Mouse (Mus musculus) CH12.LX (cell line): ENCODE data around the gene Lhx2. TPM values are rescaled to one million over a fixed set of nuclear protein-coding genes. Genes with fewer than 3 reads are reported as not detected.

ENCODE experiments used
- DNase-seq: peaks from one replicate; pipeline ENCODE4 v3.0.0-alpha.2; 2013; ENCODE audit errors: extremely low read depth
- H3K27ac ChIP-seq: 2 replicates; pipeline ENCODE4 v1.5.1; 2012; ENCODE audit warnings: low read depth, mild to moderate bottlenecking, control low read depth, moderate library complexity; ENCODE audit not compliant: insufficient read depth
- H3K27me3 ChIP-seq: replicated peaks from 2 replicates; pipeline ENCODE3; 2012; ENCODE audit warnings: inconsistent platforms
- H3K36me3 ChIP-seq, 2 experiments: replicated peaks in 1 of 2; 2 replicates each; pipeline versions ENCODE3 to v1.6.1; 2012; ENCODE audit warnings: inconsistent platforms in 1 of 2, low read length in 1 of 2, mild to moderate bottlenecking in 1 of 2, mixed read lengths in 1 of 2, moderate library complexity in 1 of 2; ENCODE audit not compliant: control insufficient read depth in 1 of 2, insufficient read depth in 1 of 2
- H3K4me1 ChIP-seq, 2 experiments: 2 replicates each; pipeline ENCODE4 v1.6.1; 2012; ENCODE audit warnings: inconsistent platforms in 1 of 2, moderate library complexity in 1 of 2; ENCODE audit not compliant: insufficient read depth in 2 of 2, control insufficient read depth in 1 of 2
- H3K4me2 ChIP-seq: 2 replicates; pipeline ENCODE4 v1.6.1; 2012; ENCODE audit warnings: low read depth, mild to moderate bottlenecking, control low read depth; ENCODE audit not compliant: poor library complexity, insufficient read depth, severe bottlenecking
- H3K4me3 ChIP-seq, 3 experiments: fragments of 150-350 bp in 1 of 3; sonication (generic) in 1 of 3; replicated peaks in 1 of 3; 2 replicates each; pipeline versions ENCODE3 to v1.5.1; 2011 to 2012; ENCODE audit warnings: low read depth in 2 of 3, low read length in 2 of 3, mild to moderate bottlenecking in 2 of 3, moderate library complexity in 2 of 3, control low read depth in 1 of 3, improper control_type of control experiment in 1 of 3, inconsistent platforms in 1 of 3, mixed read lengths in 1 of 3; ENCODE audit not compliant: poor library complexity in 1 of 3
- H3K79me2 ChIP-seq: replicated peaks from 2 replicates; pipeline ENCODE4 v1.6.1; 2012; ENCODE audit warnings: mild to moderate bottlenecking, moderate library complexity; ENCODE audit not compliant: control insufficient read depth, poor library complexity, insufficient read depth, severe bottlenecking; ENCODE audit errors: extremely low read depth
- H3K9ac ChIP-seq: 2 replicates; pipeline ENCODE4 v1.6.1; 2012; ENCODE audit warnings: low read depth, mild to moderate bottlenecking, control low read depth, moderate library complexity; ENCODE audit not compliant: insufficient read depth
- H3K9me3 ChIP-seq: replicated peaks from 2 replicates; pipeline ENCODE3; 2012; ENCODE audit warnings: low read length, inconsistent platforms, mixed read lengths
- BHLHE40 ChIP-seq: IDR thresholded peaks from 2 replicates; pipeline ENCODE4 v1.6.1; 2011; ENCODE audit warnings: mild to moderate bottlenecking, low read depth, low read length, improper control_type of control experiment
- CHD1 ChIP-seq: IDR thresholded peaks from 2 replicates; pipeline ENCODE4 v1.6.1; 2012; ENCODE audit warnings: low read depth, low read length, improper control_type of control experiment, inconsistent platforms
- CTCF ChIP-seq, 2 experiments: IDR thresholded peaks in 1 of 2; conservative IDR thresholded peaks in 1 of 2; 2 replicates each; pipeline ENCODE4 v1.5.1; 2011 to 2012; ENCODE audit warnings: low read depth in 2 of 2, low read length in 2 of 2, improper control_type of control experiment in 1 of 2, inconsistent platforms in 1 of 2, mild to moderate bottlenecking in 1 of 2, moderate library complexity in 1 of 2
- E2F4 ChIP-seq: IDR thresholded peaks from 2 replicates; pipeline ENCODE4 v1.6.1; 2011; ENCODE audit warnings: low read depth, low read length, improper control_type of control experiment; ENCODE audit not compliant: insufficient replicate concordance
- ELF1 ChIP-seq: IDR thresholded peaks from 2 replicates; pipeline ENCODE4 v1.6.1; 2014; ENCODE audit warnings: low read depth, mild to moderate bottlenecking, inconsistent platforms, low read length, improper control_type of control experiment
- ETS1 ChIP-seq: conservative IDR thresholded peaks from 2 replicates; pipeline ENCODE4 v1.6.1; 2012; ENCODE audit warnings: low read depth, mild to moderate bottlenecking, inconsistent platforms, low read length, improper control_type of control experiment, moderate library complexity
- HCFC1 ChIP-seq: IDR thresholded peaks from 2 replicates; pipeline ENCODE4 v1.6.1; 2012; ENCODE audit warnings: low read depth, mild to moderate bottlenecking, inconsistent platforms, low read length, improper control_type of control experiment
- IRF4 ChIP-seq: IDR thresholded peaks from 2 replicates; pipeline ENCODE4 v1.6.1; 2014; ENCODE audit warnings: low read depth, mild to moderate bottlenecking, inconsistent platforms, low read length, improper control_type of control experiment
- KAT2A ChIP-seq: IDR thresholded peaks from 2 replicates; pipeline ENCODE4 v1.6.1; 2012; ENCODE audit warnings: low read length, improper control_type of control experiment, inconsistent platforms; ENCODE audit not compliant: insufficient replicate concordance
- MEF2A ChIP-seq: IDR thresholded peaks from 2 replicates; pipeline ENCODE4 v1.6.1; 2014; ENCODE audit warnings: low read depth, mild to moderate bottlenecking, inconsistent platforms, low read length, improper control_type of control experiment, borderline replicate concordance
- MYC ChIP-seq: IDR thresholded peaks from 2 replicates; pipeline ENCODE4 v1.6.1; 2011; ENCODE audit warnings: low read depth, mild to moderate bottlenecking, improper control_type of control experiment, low read length
- NELFE ChIP-seq: IDR thresholded peaks from 2 replicates; pipeline ENCODE4 v1.6.1; 2011; ENCODE audit warnings: low read depth, low read length, improper control_type of control experiment
- NRF1 ChIP-seq: IDR thresholded peaks from 2 replicates; pipeline ENCODE4 v1.6.1; 2014; ENCODE audit warnings: low read depth, mild to moderate bottlenecking, inconsistent platforms, low read length, improper control_type of control experiment, moderate library complexity
- POLR2A ChIP-seq: IDR thresholded peaks from 2 replicates; pipeline ENCODE4 v1.6.1; 2011; ENCODE audit warnings: low read depth, mild to moderate bottlenecking, improper control_type of control experiment, low read length
- RAD21 ChIP-seq: IDR thresholded peaks from 2 replicates; pipeline ENCODE4 v1.6.1; 2011; ENCODE audit warnings: low read depth, mild to moderate bottlenecking, low read length, improper control_type of control experiment, moderate library complexity
- RCOR1 ChIP-seq: conservative IDR thresholded peaks from 2 replicates; pipeline ENCODE4 v1.6.1; 2012; ENCODE audit warnings: low read depth, mild to moderate bottlenecking, inconsistent platforms, low read length, improper control_type of control experiment
- SIN3A ChIP-seq: IDR thresholded peaks from 2 replicates; pipeline ENCODE4 v1.6.1; 2012; ENCODE audit warnings: low read length, improper control_type of control experiment, inconsistent platforms
- TBP ChIP-seq: conservative IDR thresholded peaks from 2 replicates; pipeline ENCODE4 v1.6.1; 2011; ENCODE audit warnings: low read depth, low read length, improper control_type of control experiment
- USF1 ChIP-seq: IDR thresholded peaks from 2 replicates; pipeline ENCODE4 v1.6.1; 2014; ENCODE audit warnings: low read depth, mild to moderate bottlenecking, inconsistent platforms, low read length, improper control_type of control experiment
- ZC3H11A ChIP-seq: IDR thresholded peaks from 2 replicates; pipeline ENCODE4 v1.6.1; 2012; ENCODE audit warnings: low read depth, mild to moderate bottlenecking, inconsistent platforms, low read length, improper control_type of control experiment
- ZKSCAN1 ChIP-seq: IDR thresholded peaks from 2 replicates; pipeline ENCODE4 v1.6.1; 2012; ENCODE audit warnings: low read depth, inconsistent platforms, low read length, improper control_type of control experiment, borderline replicate concordance
- ZMIZ1 ChIP-seq: IDR thresholded peaks from 2 replicates; pipeline ENCODE4 v1.6.1; 2012; ENCODE audit warnings: low read depth, mild to moderate bottlenecking, inconsistent platforms, low read length, improper control_type of control experiment
- dilution Hi-C: fragments of 300-500 bp; cut with MboI; formaldehyde crosslinking; loops from 2 replicates; pipeline ENCODE4 v1.14.3; 2020; ENCODE audit warnings: low sequenced_read_pairs; ENCODE audit not compliant: extremely low pct_unique_long_range_greater_than_20kb, extremely low pct_ligation_motif_present
- in situ Hi-C: fragments of 300-500 bp; cut with MboI; formaldehyde crosslinking; loops from 3 replicates; pipeline ENCODE4 v1.14.3; 2019; ENCODE audit warnings: low sequenced_read_pairs, low pct_ligation_motif_present, low pct_unique_long_range_greater_than_20kb, mixed read lengths
- polyA plus RNA-seq: library from polyadenylated mRNA; unstranded; fragments of >175 nt; gene quantifications from 2 replicates; pipeline ENCODE4 v1.2.1, GENCODE M21; 2012; ENCODE audit warnings: low read depth; ENCODE audit not compliant: insufficient read length
- total RNA-seq, 2 experiments: library from RNA; depleted of rRNA; stranded (reverse); fragments of 300-350 nt in 1 of 2; fragments of >200 nt in 1 of 2; gene quantifications; 2 replicates each; pipeline ENCODE4 v1.2.3; 2012 to 2014

Lhx2 gene
- total and polyA plus RNA-seq, 3 experiments, result 0.24 to 0.47 (median 0.34) TPM

DNA sequence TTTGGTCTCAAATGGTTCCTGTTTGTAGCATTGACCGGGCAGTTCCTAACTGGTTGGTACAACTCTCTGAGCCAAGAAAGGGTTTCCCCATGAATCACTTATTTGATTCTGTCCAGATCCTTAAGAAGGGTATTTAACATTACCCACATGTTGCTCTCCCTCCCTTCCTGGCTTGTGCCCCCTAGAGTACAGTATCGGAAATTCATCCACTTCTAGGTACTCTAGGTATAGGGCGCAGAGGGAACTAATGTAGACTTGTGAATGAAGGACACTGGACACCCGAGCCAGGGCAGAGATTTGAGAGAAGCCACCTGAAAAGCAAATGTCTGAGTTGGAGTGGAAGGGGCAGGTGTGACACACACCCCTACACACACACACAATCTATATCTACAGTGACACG is 39.3 kb downstream of the Lhx2 start (continued):
- no peak for TF ChIP-seq POLR2A
- TF ChIP-seq ZMIZ1, result no peak
- no peak for TF ChIP-seq MEF2A
- no peak for TF ChIP-seq E2F4
- TF ChIP-seq CHD1, result no peak
- TF ChIP-seq USF1, result no peak
- 0 out of 2 replicates have a peak, but pooled peaks have one; percentile 28 for TF ChIP-seq ELF1
- TF ChIP-seq MYC, result peak; percentile 49; the same call in 1 of the 2 replicates
- no peak for TF ChIP-seq ZC3H11A
- TF ChIP-seq RAD21, result peak; percentile 54
- peak; percentile 53 to 73; a peak in 3 of 4 replicates for TF ChIP-seq CTCF (conservative IDR thresholded peaks at IDR 0.05 in 1 of 2, IDR thresholded peaks at IDR 0.05 in 1 of 2; ENCODE audit: low read depth in 2 of 2, low read length in 2 of 2)

DNA sequence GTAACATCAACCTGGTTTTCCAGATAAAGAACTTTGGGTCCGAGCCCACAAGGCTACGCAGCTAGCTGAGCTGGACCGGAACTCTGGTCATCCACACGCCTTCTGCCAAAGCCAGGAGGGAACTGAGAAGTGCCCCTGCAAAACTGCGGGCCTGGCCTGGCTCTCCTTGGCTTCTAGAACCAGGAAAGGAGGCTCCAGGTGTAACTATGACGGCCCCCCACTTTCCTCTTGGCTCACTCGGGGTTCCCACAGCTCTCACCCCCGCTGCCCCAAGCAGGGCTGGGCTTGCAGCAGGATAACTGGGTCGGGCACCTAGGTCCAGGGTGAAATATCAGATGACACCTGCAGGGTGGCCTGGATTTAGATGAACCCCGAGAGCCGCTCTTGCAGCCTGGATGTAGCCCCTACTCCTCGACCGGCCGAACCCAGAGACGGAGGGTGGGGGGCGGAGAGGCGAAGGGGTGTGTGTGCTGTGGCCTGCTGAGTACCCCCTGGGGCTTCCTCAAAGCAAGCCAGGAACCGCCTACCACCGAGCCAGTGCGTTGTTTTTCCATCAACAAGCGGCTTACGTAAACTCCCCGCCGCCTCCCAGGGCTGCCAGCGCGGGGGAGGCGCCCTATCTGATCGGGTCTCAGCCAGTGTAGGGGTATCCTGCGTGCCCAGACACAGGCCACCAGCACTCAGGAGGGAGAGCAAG is 39.9 kb downstream of the Lhx2 start:
- Histone ChIP-seq H3K27ac (no peak overlapping the region), H3K9ac (no peak overlapping the region), H3K79me2 (no peaks in the 10 kb centered on the region), H3K36me3 (no peaks in the 10 kb centered on the region), H3K27me3 (no peaks in the 10 kb centered on the region), H3K4me2 (no peak overlapping the region; the same call in 1 of the 2 replicates), H3K9me3 (no peaks in the 10 kb centered on the region), H3K4me3 (no peak overlapping the region), H3K4me1 (peaks cover 0 to 13% of the 10 kb centered on the region in 2 experiments; a peak in 2 of 4 replicates)
- no peak for DNase-seq
- dilution Hi-C loops (no loop called here), in situ Hi-C loops (loop anchor here (10.0 kb wide), 2 partner anchors 454 to 564 kb away; no protein-coding TSS in a partner anchor)
- TF ChIP-seq HCFC1 (no peak), ZKSCAN1 (no peak), KAT2A (no peak), BHLHE40 (no peak), NRF1 (no peak), RCOR1 (no peak)

DNA sequence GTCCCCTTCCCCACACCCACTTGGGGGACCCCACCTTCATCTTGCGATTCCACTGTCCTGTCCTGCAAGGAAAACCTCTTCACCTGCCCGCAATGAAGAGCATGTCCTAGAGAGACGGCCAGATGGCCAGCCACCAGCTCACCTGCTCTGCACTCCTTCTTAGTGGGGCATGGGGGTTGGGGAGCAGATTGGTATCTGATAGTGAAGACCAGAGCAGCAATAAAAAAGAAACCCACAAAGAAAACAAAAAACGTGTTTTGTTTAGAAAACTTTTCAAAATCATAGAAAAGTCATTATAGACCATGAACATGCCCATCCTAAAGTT is 40.4 kb downstream of the Lhx2 start:
- dilution Hi-C loops (no loop called here), in situ Hi-C loops (loop anchor here (10.0 kb wide), 2 partner anchors 455 to 565 kb away; no protein-coding TSS in a partner anchor)
- Histone ChIP-seq H3K36me3 (no peaks in the 10 kb centered on the region), H3K4me1 (peaks cover 0 to 13% of the 10 kb centered on the region in 2 experiments; a peak in 2 of 4 replicates), H3K9me3 (no peaks in the 10 kb centered on the region), H3K4me2 (no peak overlapping the region), H3K27me3 (no peaks in the 10 kb centered on the region), H3K79me2 (no peaks in the 10 kb centered on the region), H3K4me3 (no peak overlapping the region), H3K27ac (no peak overlapping the region), H3K9ac (no peak overlapping the region)
- no peak for DNase-seq
- TF ChIP-seq SIN3A, result no peak
- TF ChIP-seq NELFE, result no peak
- no peak for TF ChIP-seq MEF2A
- TF ChIP-seq TBP, result no peak
- no peak for TF ChIP-seq ELF1
- no peak for TF ChIP-seq IRF4
- no peak for TF ChIP-seq POLR2A
- TF ChIP-seq ETS1, result no peak
- no peak for TF ChIP-seq CTCF (conservative IDR thresholded peaks at IDR 0.05 in 1 of 2, IDR thresholded peaks at IDR 0.05 in 1 of 2; ENCODE audit: low read depth in 2 of 2, low read length in 2 of 2)
